Mouse (Mus musculus) G1E (cell line): ENCODE measurements at regions not wholly inside any gene's neighbourhood (a gene's known extent, or its start where the extent isn't known, plus 50 kb on each side); places are given as distances from the start of the nearest gene placed in this dataset.

Experiments
- ATAC-seq: 2 replicates; pipeline ENCODE4 v1.8.0; 2016; ENCODE audit warnings: mild to moderate bottlenecking; ENCODE audit not compliant: insufficient number of reproducible peaks, poor library complexity, low FRiP score, severe bottlenecking; ENCODE audit errors: extremely low read depth
- DNase-seq: peaks from one replicate; pipeline ENCODE4 v3.0.0; 2012; ENCODE audit warnings: low spot score
- H3K27me3 ChIP-seq: 2 replicates; pipeline ENCODE4 v1.6.1; 2012; ENCODE audit warnings: mild to moderate bottlenecking, low read length, inconsistent platforms; ENCODE audit not compliant: insufficient read depth
- H3K36me3 ChIP-seq: replicated peaks from 2 replicates; pipeline ENCODE3; 2012; ENCODE audit warnings: mild to moderate bottlenecking, inconsistent platforms
- H3K4me1 ChIP-seq: 2 replicates; pipeline ENCODE4 v1.6.1; 2012; ENCODE audit warnings: low read depth, low read length, inconsistent platforms, mixed read lengths; ENCODE audit not compliant: insufficient read depth
- H3K4me3 ChIP-seq: 2 replicates; pipeline ENCODE4 v1.5.1; 2012; ENCODE audit warnings: low read depth, mild to moderate bottlenecking, inconsistent platforms, low read length, moderate library complexity, mixed read lengths
- H3K9me3 ChIP-seq: replicated peaks from 2 replicates; pipeline ENCODE4 v1.6.1; 2012; ENCODE audit warnings: inconsistent platforms
- CTCF ChIP-seq: IDR thresholded peaks from 2 replicates; pipeline ENCODE4 v1.5.1; 2012; ENCODE audit warnings: low read depth, low read length, inconsistent platforms, mixed read lengths
- GATA1 ChIP-seq: IDR thresholded peaks from 2 replicates; pipeline ENCODE4 v1.6.1; 2012; ENCODE audit warnings: borderline replicate concordance, low read length, inconsistent platforms, mixed read lengths
- GATA2 ChIP-seq: IDR thresholded peaks from 2 replicates; pipeline ENCODE4 v1.6.1; 2012; ENCODE audit warnings: low read depth, low read length, inconsistent platforms, borderline replicate concordance
- POLR2AphosphoS5 ChIP-seq: IDR thresholded peaks from 2 replicates; pipeline ENCODE4 v1.6.1; 2012; ENCODE audit warnings: low read depth, low read length, inconsistent platforms; ENCODE audit not compliant: insufficient replicate concordance
- TAL1 ChIP-seq: conservative IDR thresholded peaks from 2 replicates; pipeline ENCODE4 v1.6.1; 2012; ENCODE audit warnings: low read depth, low read length, inconsistent platforms, mixed read lengths

DNA sequence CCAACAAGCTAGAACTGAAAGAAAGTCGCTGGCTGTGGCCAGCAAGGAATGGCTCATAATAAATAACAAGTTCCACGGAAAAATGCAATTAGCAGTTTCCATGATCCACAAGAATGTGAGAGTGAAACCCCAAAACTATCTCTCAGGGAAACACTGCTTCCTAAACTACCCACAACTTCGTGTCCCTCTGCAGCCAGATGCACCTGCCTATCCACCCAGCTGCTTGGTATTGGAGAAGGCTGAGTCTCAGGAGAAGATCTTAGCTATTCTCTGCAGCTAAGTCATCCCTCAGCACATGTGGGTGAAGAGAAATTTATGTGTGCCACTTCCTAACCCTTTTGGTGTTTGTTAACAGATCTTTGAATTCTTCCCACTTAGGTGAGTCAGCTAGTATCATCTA is 126.4 kb upstream of the Trp63 start:
- no peaks in the 10 kb centered on the region for H3K36me3 ChIP-seq
- no peaks in the 10 kb centered on the region for H3K4me1 ChIP-seq
- no peaks in the 10 kb centered on the region for H3K27me3 ChIP-seq
- no peak for ATAC-seq
- DNase-seq, result no peak
- no peaks in the 10 kb centered on the region for H3K9me3 ChIP-seq
- no peak overlapping the region for H3K4me3 ChIP-seq
- TF ChIP-seq CTCF, result no peak
- TF ChIP-seq POLR2AphosphoS5, result no peak
- TF ChIP-seq TAL1, result no peak
- no peak for TF ChIP-seq GATA1

- no peaks in the 10 kb centered on the region for H3K27me3 ChIP-seq
- ATAC-seq, result no peak
- H3K4me3 ChIP-seq, result no peak overlapping the region
- no peaks in the 10 kb centered on the region for H3K4me1 ChIP-seq
- H3K9me3 ChIP-seq, result no peaks in the 10 kb centered on the region
- TF ChIP-seq GATA2 (no peak), CTCF (no peak), GATA1 (no peak), POLR2AphosphoS5 (no peak), TAL1 (no peak)
- DNase-seq, result no peak
- H3K36me3 ChIP-seq, result no peaks in the 10 kb centered on the region
These were observed 103.3 kb upstream of the Trp63 start for GRCm38 (mm10) chr16:25580216-25580615.

GRCm38 (mm10) chr16:25584337-25585069 is 99.1 kb upstream of the Trp63 start:
- TF ChIP-seq POLR2AphosphoS5 (no peak), CTCF (no peak), TAL1 (no peak), GATA1 (no peak), GATA2 (no peak)
- Histone ChIP-seq H3K4me3 (no peak overlapping the region), H3K4me1 (no peaks in the 10 kb centered on the region), H3K36me3 (no peaks in the 10 kb centered on the region), H3K27me3 (no peaks in the 10 kb centered on the region), H3K9me3 (no peaks in the 10 kb centered on the region)
- DNase-seq (no peak), ATAC-seq (no peak)

GRCm38 (mm10) chr16:25585070-25585454 is 98.5 kb upstream of the Trp63 start:
- H3K36me3 ChIP-seq, result no peaks in the 10 kb centered on the region
- no peak for ATAC-seq

DNA sequence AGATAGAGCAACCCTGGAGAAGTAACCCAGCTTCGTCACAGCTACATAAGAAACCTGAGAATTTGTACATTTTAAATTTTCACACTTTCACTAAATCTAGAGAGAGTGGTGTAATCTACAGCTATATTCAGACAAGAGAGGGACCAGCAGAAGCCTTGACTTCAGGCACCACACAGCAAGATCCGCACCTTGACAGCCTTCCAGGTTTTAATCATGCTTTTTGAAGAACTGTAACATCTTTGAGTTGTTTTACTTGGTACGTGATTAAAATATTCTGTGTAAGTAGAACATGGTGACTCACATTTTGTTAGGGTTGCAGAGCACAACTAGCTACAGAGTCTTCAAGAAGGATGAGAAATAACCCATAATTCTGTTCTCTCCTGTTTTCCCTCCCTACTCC is 97.6 kb upstream of the Trp63 start:
- no peak overlapping the region for H3K4me3 ChIP-seq
- ATAC-seq (no peak), DNase-seq (no peak)
- no peak for TF ChIP-seq CTCF
- no peak for TF ChIP-seq POLR2AphosphoS5
- TF ChIP-seq TAL1, result no peak
- no peak for TF ChIP-seq GATA1
- TF ChIP-seq GATA2, result no peak
- no peaks in the 10 kb centered on the region for H3K36me3 ChIP-seq
- H3K4me1 ChIP-seq, result no peaks in the 10 kb centered on the region
- no peaks in the 10 kb centered on the region for H3K9me3 ChIP-seq
- H3K27me3 ChIP-seq, result no peaks in the 10 kb centered on the region

More at GRCm38 (mm10) chr16:25585070-25585454, 98.5 kb upstream of the Trp63 start:
- H3K4me3 ChIP-seq, result no peak overlapping the region
- H3K27me3 ChIP-seq, result no peaks in the 10 kb centered on the region
- no peaks in the 10 kb centered on the region for H3K4me1 ChIP-seq
- no peak for TF ChIP-seq GATA1
- TF ChIP-seq POLR2AphosphoS5, result no peak
- no peak for TF ChIP-seq GATA2
- no peak for TF ChIP-seq CTCF
- no peak for TF ChIP-seq TAL1
- no peaks in the 10 kb centered on the region for H3K9me3 ChIP-seq
- no peak for DNase-seq

DNA sequence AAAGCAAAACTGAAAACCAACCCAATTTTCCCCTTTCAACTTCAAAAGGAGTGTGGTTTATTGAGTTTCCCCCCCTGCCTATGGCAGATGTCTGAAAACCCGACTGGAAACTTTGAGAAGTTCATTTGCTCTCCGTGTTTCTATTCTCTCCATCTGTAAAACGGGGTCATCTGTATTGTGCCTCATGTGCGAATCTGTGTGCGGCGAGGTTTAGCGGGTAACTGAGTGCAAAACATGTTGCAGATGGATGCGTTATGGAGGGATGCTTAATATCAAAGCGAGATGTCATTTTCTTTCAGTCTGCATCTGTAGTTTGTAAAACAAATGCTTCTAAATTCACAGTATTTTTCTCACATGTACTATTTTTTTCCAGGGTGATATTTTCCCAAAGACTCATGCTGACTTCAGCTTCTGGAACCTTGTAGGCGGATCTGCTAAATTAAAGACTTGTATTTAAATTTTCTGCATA is 95.7 kb upstream of the Trp63 start:
- no peak for DNase-seq
- ATAC-seq, result no peak
- Histone ChIP-seq H3K36me3 (no peaks in the 10 kb centered on the region), H3K4me1 (no peaks in the 10 kb centered on the region), H3K4me3 (no peak overlapping the region), H3K27me3 (no peaks in the 10 kb centered on the region), H3K9me3 (no peaks in the 10 kb centered on the region)
- TF ChIP-seq GATA1 (no peak), POLR2AphosphoS5 (no peak)

DNA sequence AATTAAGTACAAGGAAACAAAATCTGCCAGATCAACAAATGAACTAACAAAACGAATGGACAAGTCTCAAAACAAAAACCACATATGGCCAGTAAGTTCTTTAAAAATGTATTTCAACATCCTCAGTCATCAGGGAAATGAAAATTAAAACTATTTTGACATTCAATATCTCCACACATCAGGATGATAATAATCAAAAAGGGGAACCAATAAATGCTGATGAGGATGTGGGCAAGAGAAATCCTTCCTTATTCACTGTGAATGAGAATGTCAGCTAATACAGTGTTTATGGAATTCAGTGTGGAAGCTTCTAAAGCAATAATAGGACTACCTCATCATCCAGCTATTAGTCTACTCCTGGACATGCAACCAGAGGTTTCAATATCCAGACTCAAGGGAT is 86.1 kb upstream of the Trp63 start:
- ATAC-seq, result no peak
- no peak for DNase-seq
- H3K4me3 ChIP-seq, result no peak overlapping the region
- no peaks in the 10 kb centered on the region for H3K4me1 ChIP-seq
- no peak for TF ChIP-seq TAL1
- TF ChIP-seq GATA1, result no peak
- TF ChIP-seq CTCF, result no peak
- TF ChIP-seq POLR2AphosphoS5, result no peak
- TF ChIP-seq GATA2, result no peak
- H3K9me3 ChIP-seq, result no peaks in the 10 kb centered on the region
- H3K36me3 ChIP-seq, result no peaks in the 10 kb centered on the region
- no peaks in the 10 kb centered on the region for H3K27me3 ChIP-seq
